9 mouse cellular contexts compared by ENCODE assay signal in the genomic region with DNA sequence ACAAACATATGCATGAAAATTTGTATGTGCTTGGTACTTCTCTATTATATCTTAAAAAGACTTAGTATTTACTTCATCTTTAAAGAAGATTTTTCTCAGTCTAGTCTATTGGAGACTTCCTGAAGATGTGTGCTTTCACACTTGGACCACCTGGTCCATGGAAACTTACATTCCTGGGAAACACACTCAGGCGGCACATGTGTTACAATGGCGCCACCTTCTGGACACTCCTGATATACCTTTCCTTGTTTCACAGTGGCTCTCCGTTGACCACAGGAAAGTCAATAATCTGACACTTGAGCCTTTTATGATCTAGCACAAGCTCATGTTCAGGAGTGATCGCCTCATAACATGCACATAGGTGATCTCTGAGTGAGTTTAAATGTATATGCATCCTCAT.
DNase-seq lines count a peak whose midpoint lies in the region; ATAC-seq and TF ChIP-seq lines count a peak whose summit lies in the region.
"Had no signal": no experiment of that assay in that cellular context is flagged by ENCODE, and none has a peak within 500 bp of the region (broad histone marks: within the 10 kb centered on the region; RNA-seq: fewer than 3 reads in every experiment).

No protein-coding gene starts in this region.

- TF ChIP-seq CTCF in cerebellum, adult 2 months (IDR thresholded peaks at IDR 0.05; ENCODE audit: borderline replicate concordance, insufficient read depth, low read depth, low read length): peak; percentile 77

- intact Hi-C loops in left cerebral cortex, postnatal 14 days (cut with DNase I): loop anchor here (2.0 kb wide), 2 partner anchors 968 to 1484 kb away; no protein-coding TSS in a partner anchor

- peak; percentile 13 to 14 for DNase-seq in cerebellum, adult 2 months
- DNase-seq in c-Kit-positive CD71-positive TER-119-negative erythroid progenitor cells, embryonic 14.5 days (ENCODE audit: low read depth): peak; percentile 2
- peak; percentile 4 for DNase-seq in kidney, adult 11 months
- peak; percentile 47 to 75 for DNase-seq in left cerebral cortex, postnatal 14 days (ENCODE audit: low spot score in 2 of 2)
- DNase-seq in urinary bladder, postnatal 36 days (ENCODE audit: low spot score in 2 of 2): peak; percentile 34 to 47

- no peaks in the 10 kb centered on the region for H3K9me3 ChIP-seq in midbrain, embryonic 16.5 days (replicated peaks; ENCODE audit: control insufficient read depth, low read length, poor library complexity, severe bottlenecking)

- no peak overlapping the region for H3K4me2 ChIP-seq in midbrain, embryonic 16.5 days (ENCODE audit: low read length)

- no peak for TF ChIP-seq POLR2A in cerebellum, adult 2 months (IDR thresholded peaks at IDR 0.05; ENCODE audit: borderline replicate concordance, insufficient read depth, low read length)

- H3K9ac ChIP-seq in midbrain, embryonic 16.5 days (ENCODE audit: low read depth, low read length): no peak overlapping the region

- no peaks in the 10 kb centered on the region for H3K27me3 ChIP-seq in cerebellum, adult 2 months (ENCODE audit: control insufficient read depth, insufficient read depth, low read length)
- H3K27me3 ChIP-seq in midbrain, embryonic 16.5 days (ENCODE audit: control insufficient read depth, insufficient read depth, low read depth, low read length): no peaks in the 10 kb centered on the region

- ATAC-seq in cerebellum, adult (ENCODE audit: insufficient number of reproducible peaks, low FRiP score, low TSS enrichment): no peak
- ATAC-seq in frontal cortex, adult (ENCODE audit: low TSS enrichment): peak; percentile 92
- peak; percentile 66; the same call in 1 of the 2 replicates for ATAC-seq in midbrain, embryonic 16.5 days

- no peak overlapping the region for H3K4me3 ChIP-seq in cerebellum, adult 2 months (replicated peaks; ENCODE audit: insufficient read depth, low read depth, low read length)
- no peak overlapping the region for H3K4me3 ChIP-seq in midbrain, embryonic 16.5 days (ENCODE audit: low read depth, low read length)

- no peaks in the 10 kb centered on the region for H3K36me3 ChIP-seq in midbrain, embryonic 16.5 days (ENCODE audit: control insufficient read depth, insufficient read depth, low read length)

- H3K4me1 ChIP-seq in cerebellum, adult 2 months (ENCODE audit: control insufficient read depth, insufficient read depth, low read length): no peaks in the 10 kb centered on the region
- H3K4me1 ChIP-seq in midbrain, embryonic 16.5 days (ENCODE audit: control insufficient read depth, insufficient read depth, low read length): no peaks in the 10 kb centered on the region

- 4% methylated on average over 4 of the region's 4 CpGs for WGBS in cerebellum, adult 2 months
- WGBS in midbrain, embryonic 16.5 days: 3% methylated on average over 4 of the region's 4 CpGs

- H3K27ac ChIP-seq in cerebellum, adult 2 months (ENCODE audit: insufficient read depth, low read length): no peak overlapping the region
- no peak overlapping the region for H3K27ac ChIP-seq in midbrain, embryonic 16.5 days (ENCODE audit: low read length)
- H3K27ac ChIP-seq: macrophage had no signal

Comparison
In these comparisons a context has a peak if more than half of its experiments do, and no peak if none do; other contexts are left out.
1. DNase-seq: peak in every context shown above with its lines; median percentile 61 in left cerebral cortex, postnatal 14 days; 40 in urinary bladder, postnatal 36 days; 14 in cerebellum, adult 2 months; 4 in kidney, adult 11 months; 2 in c-Kit-positive CD71-positive TER-119-negative erythroid progenitor cells, embryonic 14.5 days.